Mouse (Mus musculus) erythroblast, embryonic 14.5 days (primary cell): ENCODE data around the gene Dnmt3a.

Experiments used
- GATA1 ChIP-seq: IDR thresholded peaks from 2 replicates; pipeline ENCODE4 v1.6.1; 2012; ENCODE audit warnings: low read length, inconsistent platforms, mixed read lengths
- TAL1 ChIP-seq: IDR thresholded peaks from 3 replicates; pipeline ENCODE4 v1.6.1; 2012; ENCODE audit warnings: low read length, inconsistent platforms, mixed read lengths

DNA sequence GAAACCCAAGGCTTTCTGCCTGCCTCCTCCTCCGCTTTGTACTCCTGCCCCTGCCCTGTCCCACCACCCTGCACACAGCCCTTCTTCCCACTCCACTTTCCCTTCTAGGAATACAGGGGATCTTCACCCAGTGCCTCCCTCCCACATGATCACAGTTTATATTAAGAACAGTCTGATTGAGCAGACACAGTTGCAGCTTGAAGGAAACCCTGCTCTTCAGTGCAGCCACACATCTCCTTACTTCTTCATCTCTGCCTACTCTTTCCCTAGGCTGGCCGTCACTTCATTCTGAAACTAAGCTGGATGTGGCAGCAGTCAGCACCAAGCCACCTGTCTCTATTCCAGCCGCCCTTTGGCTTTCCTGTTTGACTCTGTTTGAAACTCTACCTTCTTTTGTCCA, 32.2 kb upstream of the Dnmt3a start:
- TF ChIP-seq TAL1 = no peak
- TF ChIP-seq GATA1 = no peak
